Mouse (Mus musculus) left cerebral cortex, postnatal 14 days (tissue): ENCODE results near the gene Map3k5. TPM values are rescaled to one million over a fixed set of nuclear protein-coding genes. Genes with fewer than 3 reads are reported as not detected.
"Not testable (repeated sequence)": the region's sequence is repeated elsewhere in the genome, so short reads cannot be mapped to it uniquely, and the experiment has no call there.

Source experiments
- DNase-seq, 2 experiments: peaks; one replicate each; pipeline ENCODE4 v3.0.0; 2021 to 2022; ENCODE audit warnings: low spot score in 2 of 2, mixed read lengths in 1 of 2
- intact Hi-C: fragments of 180-260 bp; cut with DNase I; formaldehyde crosslinking; loops from one replicate; pipeline ENCODE4 v1.15.1; 2025
- total RNA-seq, 2 experiments: library from RNA; stranded (reverse); gene quantifications; 2 replicates each; pipeline ENCODE4 v1.2.3; 2021

Gene Map3k5
- total RNA-seq, 2 experiments from 2014 or later, result 39.9 to 47.5 TPM

DNA sequence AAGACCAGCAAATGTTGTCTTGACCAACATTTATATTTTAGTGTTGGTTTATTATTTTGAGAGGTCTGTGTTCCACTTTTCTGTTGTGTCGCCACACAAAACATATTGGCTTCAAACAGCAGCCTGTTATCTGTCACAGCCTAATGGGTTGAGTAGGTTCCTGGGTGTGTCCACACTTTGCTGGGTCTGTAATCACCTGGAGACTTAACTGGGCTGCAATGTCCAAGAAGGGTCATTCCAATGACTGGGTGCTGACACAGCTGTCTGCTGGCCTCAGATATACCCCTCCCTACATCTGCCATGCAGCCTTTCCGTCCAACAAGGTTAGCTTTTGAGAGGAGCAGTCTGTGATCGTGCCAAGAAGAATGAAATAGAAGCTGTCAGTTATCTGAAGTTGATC is 20.3 kb downstream of the Map3k5 start:
- no peak for DNase-seq
- intact Hi-C loops, result no loop called here

- intact Hi-C loops, result no loop called here
- DNase-seq, result no peak
Observed at GRCm38 (mm10) chr10:19955817-19956216, 21.5 kb downstream of the Map3k5 start.

GRCm38 (mm10) chr10:19956745-19957144 is 22.5 kb downstream of the Map3k5 start:
- intact Hi-C loops, result no loop called here
- DNase-seq, result no peak

GRCm38 (mm10) chr10:19960831-19961380 is 26.6 kb downstream of the Map3k5 start:
- intact Hi-C loops, result no loop called here
- DNase-seq, result no peak

GRCm38 (mm10) chr10:19962746-19963145 is 28.5 kb downstream of the Map3k5 start:
- no peak for DNase-seq
- intact Hi-C loops, result no loop called here

DNA sequence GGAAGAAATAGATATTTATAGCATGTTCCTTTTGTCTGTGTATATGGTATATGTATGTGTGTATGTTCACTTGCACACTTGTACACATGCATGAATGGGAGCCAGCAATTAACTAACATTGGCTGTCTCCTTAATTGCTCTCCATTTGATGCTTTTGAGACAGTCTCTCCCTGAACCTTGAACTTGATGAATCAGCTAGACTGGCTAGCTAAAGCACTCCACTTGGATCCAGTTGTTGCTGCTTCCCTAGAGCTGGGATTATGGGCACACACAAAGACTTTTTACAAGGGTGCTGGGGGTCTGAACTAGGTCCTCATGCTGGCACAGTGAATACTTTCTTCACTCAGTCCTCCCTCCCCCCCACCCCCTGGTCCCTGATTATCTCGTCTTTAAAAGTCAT is 28.9 kb downstream of the Map3k5 start:
- intact Hi-C loops, result no loop called here
- no peak for DNase-seq

- no peak for DNase-seq
- intact Hi-C loops, result no loop called here
Observed at GRCm38 (mm10) chr10:19964105-19964504, 29.8 kb downstream of the Map3k5 start.

- DNase-seq, result no peak
- intact Hi-C loops, result no loop called here
Observed at GRCm38 (mm10) chr10:19966597-19966996, 32.3 kb downstream of the Map3k5 start.

GRCm38 (mm10) chr10:19968445-19968844 is 34.2 kb downstream of the Map3k5 start:
- DNase-seq, result no peak
- intact Hi-C loops, result no loop called here

DNA sequence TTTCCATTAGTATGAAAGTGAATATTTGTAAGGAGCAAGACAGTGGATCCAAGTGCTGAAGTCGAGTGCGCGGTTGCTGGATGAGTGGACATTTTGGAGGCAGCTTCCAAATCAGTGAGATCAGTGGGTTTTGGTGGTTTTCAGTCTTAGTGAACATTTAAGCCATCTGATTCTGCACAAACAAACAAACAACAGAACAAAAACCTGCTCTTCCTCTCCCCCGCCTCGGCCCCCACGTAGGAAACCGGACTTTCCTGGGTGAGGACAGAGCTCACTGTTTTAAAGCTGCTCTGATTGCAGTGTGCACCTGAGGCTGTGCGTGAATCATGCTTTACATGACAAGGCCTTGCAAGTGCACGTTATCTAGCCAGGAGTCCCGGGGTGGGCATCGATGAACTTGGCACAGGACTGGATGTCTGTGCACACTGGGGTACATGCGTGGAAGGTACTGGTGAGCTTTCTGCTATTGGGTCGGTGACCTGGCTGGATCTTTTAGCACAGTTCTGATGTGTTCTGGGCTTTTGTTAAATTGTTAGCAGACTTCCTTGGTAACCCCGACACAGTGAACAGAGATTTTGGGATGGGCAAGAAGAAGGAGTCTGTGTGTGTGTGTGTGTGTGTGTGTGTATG is 35.7 kb downstream of the Map3k5 start:
- intact Hi-C loops, result no loop called here
- no peak for DNase-seq

- DNase-seq, intact Hi-C loops: not testable (repeated sequence)
Observed at GRCm38 (mm10) chr10:19971491-19971890, 37.2 kb downstream of the Map3k5 start.

GRCm38 (mm10) chr10:19973321-19974108 is 39.2 kb downstream of the Map3k5 start:
- intact Hi-C loops, result no loop called here
- DNase-seq, result no peak

DNA sequence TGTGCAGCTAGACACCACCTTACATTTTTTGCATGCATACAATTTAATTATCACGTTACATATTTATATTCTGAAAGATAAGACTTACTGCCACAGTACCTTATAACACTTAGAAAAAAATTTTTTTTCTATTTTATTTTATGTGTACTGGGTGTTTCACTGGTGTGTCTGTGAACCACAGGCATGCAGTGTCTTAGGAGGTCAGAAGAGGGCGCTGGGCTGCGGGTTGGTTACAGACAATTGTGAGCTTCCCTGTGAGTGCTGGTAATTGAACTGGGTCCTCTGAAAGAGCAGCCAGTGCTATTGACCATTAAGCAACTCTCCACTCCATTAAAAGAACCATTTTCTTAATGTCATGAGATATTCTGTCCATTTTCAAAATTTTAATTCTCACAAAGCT is 43.3 kb downstream of the Map3k5 start:
- intact Hi-C loops, result no loop called here
- DNase-seq, result no peak

GRCm38 (mm10) chr10:19978662-19979199 is 44.5 kb downstream of the Map3k5 start:
- intact Hi-C loops, result no loop called here
- no peak for DNase-seq

- intact Hi-C loops, result no loop called here
- peak; percentile 34 to 55 for DNase-seq
Observed at GRCm38 (mm10) chr10:19987736-19988135, 53.5 kb downstream of the Map3k5 start.

GRCm38 (mm10) chr10:19989986-19990385 is 55.7 kb downstream of the Map3k5 start:
- DNase-seq, result no peak
- intact Hi-C loops, result no loop called here

DNA sequence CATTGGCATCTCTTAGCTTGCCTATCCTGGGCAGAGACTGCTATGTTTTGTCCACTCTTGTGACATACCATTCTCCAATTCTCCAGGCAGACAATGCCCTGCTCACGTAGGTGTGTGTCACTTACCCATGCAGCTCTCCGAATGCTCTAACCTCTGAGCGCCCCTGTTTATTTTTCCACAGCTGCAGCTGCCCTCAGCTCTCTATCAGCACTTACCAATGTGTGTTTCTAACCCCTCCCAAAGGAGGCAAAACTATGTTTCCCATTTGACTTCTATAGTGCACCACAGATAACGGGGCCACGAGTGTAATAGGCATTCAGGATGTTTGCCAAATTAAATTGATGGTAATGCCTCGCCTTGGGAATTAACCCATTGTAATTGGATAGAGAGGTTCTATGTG is 56.4 kb downstream of the Map3k5 start:
- no peak for DNase-seq
- intact Hi-C loops, result no loop called here

DNA sequence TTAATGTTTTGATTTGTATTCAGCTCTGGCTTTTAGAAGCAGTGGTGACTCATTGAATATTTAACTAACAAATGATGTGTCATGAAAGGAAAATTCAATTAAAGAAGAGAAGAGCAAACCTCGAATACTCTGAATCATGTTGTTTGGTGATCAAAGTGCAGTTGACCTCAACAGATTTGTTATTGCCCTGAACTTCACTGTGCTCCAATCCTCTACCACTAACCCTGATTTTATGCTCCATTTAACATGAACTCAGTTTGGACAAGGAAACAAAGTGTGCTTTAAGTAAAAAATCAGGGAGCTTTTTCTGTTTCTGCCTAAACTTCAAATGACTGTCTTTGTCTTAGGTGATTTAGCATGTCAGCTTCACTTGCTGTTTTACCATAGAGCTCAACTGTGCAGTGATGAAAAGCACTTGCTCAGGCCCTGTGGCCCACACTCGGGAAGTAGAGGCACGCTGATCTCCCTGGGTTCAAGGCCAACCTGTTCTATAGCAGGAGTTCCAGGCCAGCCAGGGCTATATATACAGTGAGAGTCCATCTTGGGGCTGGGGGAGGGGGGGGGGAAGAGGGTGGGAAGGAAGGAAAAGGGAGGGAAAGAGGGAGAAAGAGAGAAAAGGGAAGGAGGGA is 57.1 kb downstream of the Map3k5 start:
- DNase-seq, result no peak
- intact Hi-C loops, result no loop called here

GRCm38 (mm10) chr10:19991866-19992252 is 57.6 kb downstream of the Map3k5 start:
- DNase-seq, result no peak
- intact Hi-C loops, result no loop called here
